Mouse (Mus musculus) hindbrain, postnatal 0 days (tissue): ENCODE results near the gene Gsn. TPM values are rescaled to one million over a fixed set of nuclear protein-coding genes. Genes with fewer than 3 reads are reported as not detected.

Experiments used
- ATAC-seq: fragments of 200-750 bp; cut with Nextera tagmentation; 2 replicates; pipeline ENCODE4 v1.8.0; 2017; ENCODE audit warnings: mild to moderate bottlenecking, moderate TSS enrichment, moderate library complexity
- DNase-seq: peaks from one replicate; pipeline ENCODE4 v3.0.0-alpha.2; 2015; ENCODE audit warnings: low spot score
- H3K27ac ChIP-seq: fragments of 300-500 bp; sonication (generic); 2 replicates; pipeline ENCODE4 v1.5.1; 2014; ENCODE audit warnings: mild to moderate bottlenecking
- H3K27me3 ChIP-seq: fragments of 300-500 bp; sonication (generic); 2 replicates; pipeline ENCODE4 v1.6.1; 2014; ENCODE audit warnings: low read length, mixed read lengths; ENCODE audit not compliant: insufficient read depth
- H3K36me3 ChIP-seq: fragments of 300-500 bp; sonication (generic); 2 replicates; pipeline ENCODE4 v1.6.1; 2014; ENCODE audit warnings: low read length, mixed read lengths; ENCODE audit not compliant: insufficient read depth
- H3K4me1 ChIP-seq: fragments of 300-500 bp; sonication (generic); 2 replicates; pipeline ENCODE4 v1.6.1; 2014; ENCODE audit warnings: antibody characterized with exemption, low read length, mixed read lengths; ENCODE audit not compliant: insufficient read depth
- H3K4me2 ChIP-seq: fragments of 300-500 bp; sonication (generic); 2 replicates; pipeline ENCODE4 v1.6.1; 2014; ENCODE audit warnings: low read depth, mild to moderate bottlenecking, low read length, moderate library complexity, mixed read lengths
- H3K4me3 ChIP-seq: fragments of 300-500 bp; sonication (generic); 2 replicates; pipeline ENCODE4 v1.5.1; 2014; ENCODE audit warnings: low read length
- H3K9ac ChIP-seq: fragments of 300-500 bp; sonication (generic); replicated peaks from 2 replicates; pipeline ENCODE4 v1.6.1; 2014; ENCODE audit warnings: mild to moderate bottlenecking, low read length, moderate library complexity, mixed read lengths
- H3K9me3 ChIP-seq: fragments of 300-500 bp; sonication (generic); 2 replicates; pipeline ENCODE4 v1.6.1; 2016; ENCODE audit warnings: low read length, mixed read lengths
- CTCF ChIP-seq: IDR thresholded peaks from 2 replicates; pipeline ENCODE4 v1.5.1; 2016; ENCODE audit warnings: antibody characterized with exemption, control low read depth, low read depth
- WGBS: fragments of 180-500 bp; shearing (Covaris S2); extraction: QIAGEN DNeasy Blood & Tissue Kit; methylation state at CpG from one replicate; pipeline ENCODE4 v1.1.7; 2014; 5-methylcytosine and 5-hydroxymethylcytosine counted together
- polyA plus RNA-seq: library from polyadenylated mRNA; unstranded; fragments of >200 nt; fragmentation: Nextera tagmentation; extraction: Ambion mirVana; gene quantifications from 2 replicates; pipeline ENCODE4 v1.2.1, GENCODE M21; 2015
- total RNA-seq: library from RNA; depleted of rRNA; stranded (reverse); fragments of >200 nt; gene quantifications from 2 replicates; pipeline ENCODE4 v1.2.3, GENCODE M21; 2014

Gsn gene
- total and polyA plus RNA-seq, 2 experiments from 2014 or later: 33.8 to 50.1 TPM

- no peak for DNase-seq
- Histone ChIP-seq H3K4me3 (no peak overlapping the region), H3K36me3 (no peaks in the 10 kb centered on the region), H3K9me3 (no peaks in the 10 kb centered on the region), H3K27ac (no peak overlapping the region), H3K9ac (no peak overlapping the region), H3K27me3 (no peaks in the 10 kb centered on the region), H3K4me1 (peaks cover 5% of the 10 kb centered on the region; the same call in 1 of the 2 replicates), H3K4me2 (no peak overlapping the region)
- ATAC-seq: no peak
- TF ChIP-seq CTCF: no peak
- WGBS: 86% methylated on average over 13 of the region's 13 CpGs
These were observed 11.1 kb downstream of the Gsn start for GRCm38 (mm10) chr2:35267156-35267875.

- WGBS: 83% methylated on average over 10 of the region's 10 CpGs
- Histone ChIP-seq H3K4me3 (no peak overlapping the region), H3K36me3 (no peaks in the 10 kb centered on the region), H3K9ac (no peak overlapping the region), H3K27me3 (no peaks in the 10 kb centered on the region), H3K4me2 (no peak overlapping the region), H3K4me1 (peaks cover 6% of the 10 kb centered on the region; the same call in 1 of the 2 replicates), H3K9me3 (no peaks in the 10 kb centered on the region), H3K27ac (no peak overlapping the region)
- ATAC-seq (no peak), DNase-seq (no peak)
- no peak for TF ChIP-seq CTCF
These were observed 11.8 kb downstream of the Gsn start for GRCm38 (mm10) chr2:35267876-35268566.

GRCm38 (mm10) chr2:35269136-35269535 is 13.0 kb downstream of the Gsn start:
- H3K36me3 ChIP-seq: no peaks in the 10 kb centered on the region
- ATAC-seq (no peak), DNase-seq (no peak)
- peaks cover 14% of the 10 kb centered on the region for H3K4me1 ChIP-seq
- no peak overlapping the region for H3K4me2 ChIP-seq
- TF ChIP-seq CTCF: no peak
- no peaks in the 10 kb centered on the region for H3K9me3 ChIP-seq
- no peak overlapping the region for H3K4me3 ChIP-seq
- no peaks in the 10 kb centered on the region for H3K27me3 ChIP-seq
- H3K27ac ChIP-seq: no peak overlapping the region
- no peak overlapping the region for H3K9ac ChIP-seq
- 77% methylated on average over 6 of the region's 6 CpGs for WGBS

GRCm38 (mm10) chr2:35269716-35270260 is 13.6 kb downstream of the Gsn start:
- Histone ChIP-seq H3K4me2 (no peak overlapping the region), H3K9me3 (no peaks in the 10 kb centered on the region), H3K4me3 (no peak overlapping the region), H3K4me1 (peaks cover 14% of the 10 kb centered on the region), H3K27me3 (no peaks in the 10 kb centered on the region), H3K27ac (no peak overlapping the region), H3K9ac (no peak overlapping the region), H3K36me3 (no peaks in the 10 kb centered on the region)
- ATAC-seq: no peak
- DNase-seq: no peak
- 74% methylated on average over 4 of the region's 4 CpGs for WGBS
- TF ChIP-seq CTCF: no peak

- 13% methylated on average over 10 of the region's 10 CpGs for WGBS
- Histone ChIP-seq H3K9ac (0 out of 2 replicates have a peak overlapping the region, but pooled peaks have one; percentile 17), H3K4me3 (no peak overlapping the region), H3K36me3 (no peaks in the 10 kb centered on the region), H3K4me1 (peaks cover 14% of the 10 kb centered on the region), H3K9me3 (no peaks in the 10 kb centered on the region), H3K27ac (no peak overlapping the region), H3K4me2 (no peak overlapping the region), H3K27me3 (no peaks in the 10 kb centered on the region)
- ATAC-seq: peak; percentile 30; the same call in 1 of the 2 replicates
- peak; percentile 77 for DNase-seq
- peak; percentile 82 for TF ChIP-seq CTCF
These were observed 14.4 kb downstream of the Gsn start for GRCm38 (mm10) chr2:35270531-35270984.

GRCm38 (mm10) chr2:35271817-35272216 is 15.6 kb downstream of the Gsn start:
- H3K27me3 ChIP-seq: no peaks in the 10 kb centered on the region
- no peaks in the 10 kb centered on the region for H3K9me3 ChIP-seq
- no peak for DNase-seq
- H3K4me1 ChIP-seq: peaks cover 14% of the 10 kb centered on the region
- H3K27ac ChIP-seq: no peak overlapping the region
- no peak for ATAC-seq
- TF ChIP-seq CTCF: no peak
- 86% methylated on average over 2 of the region's 2 CpGs for WGBS
- H3K36me3 ChIP-seq: no peaks in the 10 kb centered on the region
- H3K9ac ChIP-seq: no peak overlapping the region
- H3K4me3 ChIP-seq: no peak overlapping the region
- no peak overlapping the region for H3K4me2 ChIP-seq
